Mouse (Mus musculus) layer of hippocampus, adult 18-20 months (tissue): Measurements from ENCODE around the gene Slc10a7. TPM values are rescaled to one million over a fixed set of nuclear protein-coding genes. Genes with fewer than 3 reads are reported as not detected.

Source experiments
- DNase-seq, 2 experiments: peaks; one replicate each; pipeline ENCODE4 v3.0.0; 2022; ENCODE audit warnings: low spot score in 2 of 2
- total RNA-seq, 2 experiments: library from RNA; stranded (reverse); gene quantifications; 2 replicates each; pipeline ENCODE4 v1.2.3; 2021

Gene Slc10a7
- total RNA-seq, 2 experiments from 2014 or later, result 6.0 to 7.0 TPM

DNA sequence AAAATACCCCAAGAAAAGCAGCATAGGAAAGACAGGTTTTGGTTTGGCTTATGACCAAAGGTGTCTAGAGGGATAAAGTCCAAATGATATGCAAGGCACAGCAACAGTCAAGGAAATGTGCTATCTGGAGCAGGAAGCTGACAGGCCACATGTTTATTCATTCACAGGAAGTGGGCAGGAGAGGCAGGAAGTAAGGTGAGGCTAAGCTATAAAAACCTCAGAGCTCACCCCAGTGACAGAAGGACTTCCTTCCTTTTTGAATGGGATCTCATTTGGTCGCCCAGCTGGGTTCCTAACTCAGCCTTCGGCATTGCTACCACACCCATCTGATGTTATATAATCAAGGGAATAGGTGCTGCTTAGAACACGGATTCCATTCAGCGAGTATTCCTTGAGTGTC, 113.2 kb downstream of the Slc10a7 start:
- DNase-seq, result no peak

DNA sequence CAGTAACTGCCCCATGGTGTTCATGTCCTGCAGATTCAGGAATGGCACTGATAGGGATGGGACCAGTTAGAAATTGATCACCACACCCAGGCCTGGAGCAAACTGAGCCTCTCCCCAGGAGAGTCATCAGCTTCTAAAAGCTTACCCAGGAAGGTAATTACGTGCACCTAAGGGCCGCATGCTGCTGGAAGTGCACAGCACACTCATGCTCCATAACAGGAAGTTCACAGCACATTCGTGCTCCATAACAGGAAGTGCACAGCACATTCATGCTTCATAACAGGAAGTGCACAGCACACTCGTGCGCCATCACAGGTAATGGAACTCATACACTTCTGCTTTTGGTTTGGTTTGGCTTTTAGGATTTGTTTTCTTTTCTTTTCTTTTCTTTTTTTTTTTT, 114.8 kb downstream of the Slc10a7 start:
- DNase-seq, result no peak

DNA sequence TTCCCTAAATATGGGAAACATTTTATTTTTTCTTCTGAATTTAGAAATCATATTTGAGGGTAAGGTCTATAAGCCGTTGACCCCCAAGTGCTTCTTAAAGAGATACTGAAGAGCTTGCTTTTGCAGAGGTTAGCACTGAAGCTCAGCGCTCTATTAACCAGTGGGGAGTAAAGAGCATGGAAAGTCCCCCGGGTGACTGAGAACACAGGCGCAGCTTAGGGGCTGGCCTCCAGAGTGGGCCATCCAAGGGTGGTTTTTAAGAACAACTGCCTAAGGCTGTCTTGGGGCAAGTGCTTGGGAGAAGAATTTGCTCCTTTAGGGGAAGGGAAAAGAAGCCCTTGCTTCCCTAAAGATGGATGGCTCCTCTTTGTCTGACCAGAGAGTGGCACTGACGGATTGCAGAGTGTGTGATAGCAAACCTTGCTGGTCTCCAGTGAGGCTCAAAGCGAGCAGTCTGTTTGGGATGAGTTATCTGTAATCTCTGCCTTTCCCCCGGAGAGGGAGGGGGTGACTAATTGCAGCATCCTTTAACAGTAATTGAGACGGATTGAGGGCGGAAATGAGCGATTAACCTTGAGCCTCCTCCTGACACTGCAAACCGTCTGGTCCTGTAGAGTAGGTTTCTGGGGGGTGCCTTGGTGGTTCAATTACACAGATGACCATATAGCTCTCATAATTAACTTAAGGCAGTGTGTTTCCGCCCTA, 115.7 kb downstream of the Slc10a7 start:
- no peak for DNase-seq

DNA sequence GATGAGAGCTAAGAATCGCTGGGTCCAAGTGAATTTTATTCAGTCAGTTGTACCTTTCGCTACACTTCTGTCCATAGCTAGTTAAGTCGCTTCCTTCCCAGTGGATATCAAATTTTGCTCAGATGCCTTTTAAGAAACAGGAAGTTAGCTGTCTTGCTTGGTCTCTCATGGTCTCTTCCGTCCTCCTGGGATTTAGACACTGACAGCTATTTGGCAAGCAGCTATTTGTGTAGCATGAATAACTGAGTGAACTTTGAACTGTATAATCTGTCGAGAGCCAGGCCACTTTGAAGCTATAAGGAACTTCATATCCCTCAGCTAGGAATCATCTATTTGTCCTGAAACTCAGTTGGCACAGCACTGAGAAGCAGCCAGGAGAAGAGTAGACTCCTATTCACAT, 117.5 kb downstream of the Slc10a7 start:
- no peak for DNase-seq

DNA sequence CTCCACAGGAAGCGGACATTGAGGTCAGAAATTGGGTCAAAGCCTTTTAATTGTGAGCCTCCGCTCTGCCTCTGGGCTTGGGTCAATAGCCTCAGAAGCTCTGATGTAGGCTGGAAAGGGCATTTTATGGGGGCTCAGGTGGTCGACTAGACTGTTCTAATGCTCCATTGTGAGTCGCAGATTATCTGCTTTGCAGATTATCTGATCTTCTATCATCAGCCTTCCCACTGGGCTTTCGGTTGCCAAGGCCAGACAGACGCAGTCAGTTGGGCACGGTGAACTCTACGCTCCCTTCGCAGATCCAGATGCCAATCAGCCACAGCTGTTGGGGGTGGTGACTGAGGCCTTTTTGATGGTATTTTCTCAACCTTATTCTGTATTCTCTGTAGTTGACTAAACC, 118.6 kb downstream of the Slc10a7 start:
- no peak for DNase-seq

DNA sequence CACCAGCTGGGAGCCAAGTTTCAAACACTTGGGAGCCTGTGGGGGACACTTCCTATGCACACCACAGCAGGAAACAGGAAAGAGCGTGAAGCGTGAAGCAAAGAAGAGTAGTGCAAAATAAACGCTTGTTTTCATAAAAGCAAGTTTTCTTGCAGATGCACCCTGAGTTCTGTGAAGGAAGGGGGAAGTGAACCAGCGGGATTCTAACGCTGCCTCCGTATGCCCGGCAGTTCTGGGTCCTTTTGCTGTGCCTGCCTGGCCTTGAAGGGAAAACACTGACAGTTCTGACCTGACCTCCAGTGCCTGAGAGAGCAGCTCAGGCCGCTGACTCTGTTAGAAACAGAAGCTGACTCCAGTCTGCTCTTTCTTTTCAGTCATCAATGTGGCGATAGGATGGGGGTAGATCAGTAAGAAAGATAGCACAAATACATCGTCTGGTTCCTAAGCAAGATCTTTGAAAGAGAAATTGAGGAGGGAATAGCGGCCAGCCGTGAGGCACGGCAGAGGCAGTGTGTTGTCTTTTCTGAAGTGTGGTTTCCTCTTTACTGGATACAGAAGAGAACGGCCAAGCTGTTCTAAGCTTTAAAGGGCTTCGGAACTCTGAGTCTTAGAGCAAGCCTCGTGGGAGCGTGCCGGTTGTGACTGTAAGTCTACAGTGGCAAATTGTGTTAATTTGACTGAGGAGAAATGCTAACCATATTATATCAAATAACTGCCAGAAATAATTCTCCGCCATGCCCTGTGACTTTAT, 121.4 kb downstream of the Slc10a7 start:
- no peak for DNase-seq

DNA sequence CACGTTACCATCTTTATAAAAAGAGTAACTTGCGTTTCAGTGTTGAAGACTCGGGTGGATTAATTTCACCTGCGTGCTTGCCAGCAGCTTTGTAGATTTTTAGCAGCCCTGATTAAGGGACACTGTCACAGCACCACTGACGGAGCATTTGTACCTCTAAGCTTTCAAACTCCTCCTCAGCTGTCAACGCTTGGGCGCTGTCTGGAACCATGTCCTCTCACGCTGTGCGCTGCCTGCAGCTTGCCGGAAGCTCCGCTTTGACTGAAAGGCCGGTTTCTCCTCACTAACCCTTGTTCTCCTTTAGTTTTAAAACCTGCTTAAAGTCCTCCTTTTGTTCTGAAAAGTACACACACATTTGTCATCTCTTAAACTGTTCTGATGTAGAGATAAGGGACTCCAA, 123.9 kb downstream of the Slc10a7 start:
- no peak for DNase-seq

DNA sequence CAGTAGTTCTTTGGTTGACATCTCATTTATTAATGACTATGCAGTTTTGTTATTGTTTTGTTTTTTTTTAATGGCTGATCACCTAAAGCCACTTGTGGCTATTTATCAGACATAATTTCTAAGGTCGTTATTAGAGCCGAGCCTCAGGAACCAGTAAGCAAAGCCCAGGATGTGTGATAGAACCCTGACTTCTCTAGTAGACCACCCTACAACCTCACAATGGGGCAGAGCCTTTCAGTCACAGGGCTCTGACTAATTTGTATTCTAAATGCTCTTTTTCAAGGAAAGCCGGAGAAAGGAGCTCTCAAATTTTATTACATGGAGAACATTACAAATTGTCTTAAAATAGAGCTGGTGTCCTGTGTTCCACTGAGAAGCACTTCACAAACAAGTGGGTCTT, 124.9 kb downstream of the Slc10a7 start:
- DNase-seq, result no peak

DNA sequence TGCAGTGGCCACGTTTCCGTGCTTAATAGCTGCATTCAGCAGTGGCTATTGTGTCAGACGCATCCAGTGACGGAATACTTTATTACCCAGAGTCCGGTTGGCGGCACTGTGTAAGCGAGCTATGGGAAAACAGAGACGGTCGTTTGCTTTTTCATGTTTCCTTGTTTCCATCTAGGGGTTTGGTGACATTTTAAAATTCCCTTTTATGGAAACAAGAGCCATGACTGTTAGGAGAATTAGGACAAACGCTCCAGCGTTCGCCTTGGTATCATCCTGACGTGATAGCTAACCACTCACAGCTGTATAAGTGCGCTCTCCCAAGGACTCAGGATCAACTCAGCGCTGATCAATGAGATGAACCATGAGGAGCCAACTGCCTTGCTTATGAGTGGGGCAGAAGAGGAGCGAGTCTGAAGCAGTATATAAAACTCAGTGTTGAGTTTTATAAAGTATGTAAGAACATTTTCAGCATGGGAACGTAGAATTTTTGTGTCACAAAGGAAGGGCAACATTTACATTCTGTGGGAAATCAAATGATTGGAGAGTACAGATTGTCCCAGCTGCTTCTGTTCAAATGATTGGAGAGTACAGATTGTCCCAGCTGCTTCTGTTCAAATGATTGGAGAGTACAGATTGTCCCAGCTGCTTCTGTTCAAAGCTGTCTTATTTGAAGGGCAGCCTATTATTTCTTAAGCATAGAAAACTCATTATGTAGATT, 125.5 kb downstream of the Slc10a7 start:
- DNase-seq, result no peak

DNA sequence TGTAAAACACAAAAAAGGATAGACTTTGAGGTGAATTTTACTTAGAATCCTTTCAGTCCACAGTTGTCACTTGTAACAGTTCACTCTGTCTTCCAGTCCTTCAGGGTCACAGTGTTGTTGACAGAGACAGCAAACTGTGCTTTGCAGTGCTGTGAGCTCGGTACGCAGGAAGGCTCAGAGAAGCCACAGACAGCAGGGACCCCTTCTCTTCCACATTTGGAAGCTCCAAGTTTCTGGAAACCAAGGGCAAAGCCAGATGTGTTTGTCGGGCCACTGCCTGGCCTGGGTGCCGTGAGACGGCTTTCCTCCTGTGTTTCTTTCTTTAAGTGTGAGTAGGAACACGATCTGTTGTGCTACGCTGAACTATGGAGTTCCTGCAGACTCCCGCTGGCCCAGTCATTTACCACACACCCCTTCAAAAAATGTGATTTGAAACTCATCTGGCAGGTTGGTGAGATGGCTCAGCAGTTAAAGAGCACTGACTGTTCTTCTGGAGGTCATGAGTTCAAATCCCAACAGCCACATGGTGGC, 126.2 kb downstream of the Slc10a7 start:
- DNase-seq, result no peak

DNA sequence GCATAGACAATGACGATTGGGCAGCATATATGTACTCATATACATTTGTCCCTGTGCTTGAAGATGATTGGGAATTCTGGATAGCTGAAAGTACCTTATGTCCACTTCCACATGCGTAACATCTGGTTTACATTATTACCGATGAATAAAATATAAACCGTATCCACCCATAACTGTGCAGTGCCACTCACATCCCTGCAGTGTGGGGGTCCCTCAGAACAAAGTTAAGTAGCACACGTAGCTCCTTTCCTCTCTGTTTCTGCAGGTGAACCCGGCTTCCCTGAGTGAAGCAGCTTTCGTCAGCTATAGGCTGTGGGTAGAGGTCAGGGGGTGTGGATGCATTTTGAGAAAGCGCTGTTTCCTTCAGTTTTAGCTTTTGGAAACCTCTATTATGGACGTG, 132.8 kb downstream of the Slc10a7 start:
- no peak for DNase-seq

DNA sequence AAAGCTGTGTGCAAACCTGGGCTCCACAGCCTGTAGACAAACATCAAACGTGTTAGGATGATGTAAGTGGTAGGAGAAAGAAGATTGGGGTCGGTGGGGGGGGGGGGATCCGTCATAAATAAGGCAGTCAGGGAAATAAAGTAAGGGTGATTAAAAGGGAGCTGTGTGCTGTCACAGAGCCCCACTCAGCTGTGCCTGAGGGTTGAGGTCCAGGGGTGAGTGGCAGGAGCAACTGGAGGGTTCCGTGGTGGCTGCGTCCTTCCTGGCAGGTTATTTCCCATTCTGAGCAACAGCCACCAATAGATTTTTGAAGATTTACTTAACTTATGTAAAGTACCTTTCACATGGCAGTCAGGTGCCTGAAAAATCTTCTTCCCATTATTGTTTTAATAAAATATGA, 133.2 kb downstream of the Slc10a7 start:
- DNase-seq, result no peak

DNA sequence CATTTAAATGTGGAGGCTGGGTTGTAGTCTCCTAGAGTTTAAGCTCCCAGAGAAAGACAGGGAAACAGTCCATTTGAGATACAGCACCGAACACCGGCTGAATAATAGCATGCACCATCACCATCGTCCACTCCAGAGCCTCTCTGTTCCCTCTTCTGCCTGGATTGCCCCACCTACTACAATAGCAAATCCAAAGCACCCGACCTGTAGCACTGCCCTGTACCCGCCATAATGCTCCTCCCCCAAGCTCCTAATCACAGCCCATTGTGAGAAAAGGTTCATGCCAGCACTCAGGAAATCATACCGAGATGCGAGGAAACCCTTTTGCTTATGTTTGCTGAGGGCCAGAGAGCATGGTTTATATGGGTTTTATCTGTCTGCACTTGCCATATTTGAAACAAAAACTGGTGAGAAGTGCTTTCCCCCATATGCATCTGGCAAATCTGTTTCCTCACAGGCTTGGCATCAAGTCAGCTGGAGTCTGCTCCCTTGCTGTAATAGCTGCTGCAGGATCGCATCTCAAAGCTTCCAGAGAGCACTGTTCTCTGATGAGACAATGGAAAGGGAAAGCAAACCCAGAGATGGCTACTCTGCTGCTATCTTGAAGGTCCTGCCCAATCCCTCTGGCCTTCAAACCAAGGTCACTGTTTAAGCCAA, 138.0 kb downstream of the Slc10a7 start:
- DNase-seq, result peak; percentile 43 to 72

DNA sequence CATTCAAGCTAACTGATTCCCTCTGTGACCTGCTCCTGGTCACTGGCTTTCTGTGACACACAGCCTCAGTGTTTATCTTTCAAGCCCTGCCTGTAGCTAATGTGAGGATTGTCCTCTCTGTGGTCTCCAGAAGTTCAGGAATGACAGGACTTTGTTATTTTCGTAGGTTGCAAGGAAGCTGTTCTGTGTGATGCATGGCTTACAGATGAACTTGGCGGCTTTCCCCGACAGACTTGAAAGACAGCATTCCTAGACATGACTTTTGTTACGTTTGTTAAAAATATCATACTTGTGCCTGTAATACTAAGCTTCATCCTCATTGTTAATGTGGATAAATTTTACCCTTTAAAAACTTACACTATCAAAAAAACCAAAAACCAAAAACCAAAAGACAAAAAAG, 138.7 kb downstream of the Slc10a7 start:
- DNase-seq, result no peak

DNA sequence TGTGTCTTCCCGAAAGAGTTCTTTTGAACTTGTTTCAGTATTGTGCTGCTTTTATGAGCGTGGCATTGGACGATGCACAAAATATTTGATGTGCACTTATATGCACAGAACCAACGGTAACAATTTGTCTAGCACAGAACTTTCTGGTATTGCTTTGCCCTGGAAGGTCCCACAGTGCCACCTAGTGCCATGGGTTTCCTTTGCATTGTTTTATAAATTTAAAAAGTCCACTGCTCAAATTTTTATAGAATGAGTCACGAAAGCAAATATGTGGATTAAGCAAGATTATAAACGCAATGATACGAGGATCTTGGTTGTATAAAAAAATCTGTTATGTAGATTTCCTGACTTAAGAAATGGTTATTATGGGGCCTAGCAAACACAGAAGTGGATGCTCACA, 139.8 kb downstream of the Slc10a7 start:
- DNase-seq, result peak; percentile 42 to 85

DNA sequence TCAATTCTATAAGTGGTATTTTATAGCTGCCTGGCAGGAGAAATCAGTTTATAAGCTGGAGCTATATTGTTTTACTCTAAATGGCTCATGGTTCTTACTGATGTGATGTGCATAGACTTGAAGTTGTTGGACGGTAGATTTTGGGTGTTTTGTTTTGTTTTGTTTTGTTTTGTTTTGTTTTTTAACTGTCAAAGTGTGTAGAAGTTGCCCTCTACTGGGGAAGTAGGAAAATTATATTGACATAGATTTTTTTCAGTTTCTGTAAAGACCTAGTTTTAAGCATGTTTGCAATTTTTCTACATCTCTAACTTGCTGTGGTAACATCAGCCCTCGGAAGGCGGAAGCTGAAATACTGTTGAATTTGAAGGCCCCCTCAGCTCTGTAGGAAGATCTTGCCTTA, 142.5 kb downstream of the Slc10a7 start:
- no peak for DNase-seq

DNA sequence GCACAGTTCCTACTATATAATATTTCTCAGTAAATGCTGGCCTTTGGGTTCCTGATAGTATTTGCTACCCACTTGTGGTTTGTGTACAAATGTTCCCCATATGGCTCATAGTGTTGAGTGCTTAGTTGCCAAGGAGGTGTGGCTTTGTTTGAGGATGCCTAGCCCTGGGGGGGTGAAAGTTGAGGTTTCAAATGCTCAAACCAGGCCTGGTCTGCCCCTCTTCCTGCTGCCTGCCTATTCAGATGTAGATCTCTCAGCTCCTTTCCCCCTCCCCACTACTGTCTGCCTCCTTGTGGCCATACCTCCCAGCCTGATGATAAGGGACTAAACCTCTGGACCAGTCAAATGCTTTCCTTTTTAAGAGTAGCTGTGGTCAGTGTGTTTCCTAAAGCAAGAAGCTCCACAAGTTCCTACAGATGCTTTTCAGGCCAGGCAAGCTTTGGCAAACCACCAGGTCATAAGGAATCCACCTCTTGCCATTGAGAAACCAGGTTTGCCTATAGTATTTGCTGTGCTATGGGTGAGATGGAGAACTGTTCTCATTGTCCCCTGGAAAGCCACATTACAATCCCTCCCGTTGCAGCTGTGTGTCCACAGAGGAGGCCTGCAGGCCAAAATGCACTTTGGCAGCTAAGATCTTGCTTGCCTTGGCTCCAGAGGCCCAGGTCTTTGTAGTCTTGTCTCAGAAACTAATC, 146.4 kb downstream of the Slc10a7 start:
- DNase-seq, result no peak

DNA sequence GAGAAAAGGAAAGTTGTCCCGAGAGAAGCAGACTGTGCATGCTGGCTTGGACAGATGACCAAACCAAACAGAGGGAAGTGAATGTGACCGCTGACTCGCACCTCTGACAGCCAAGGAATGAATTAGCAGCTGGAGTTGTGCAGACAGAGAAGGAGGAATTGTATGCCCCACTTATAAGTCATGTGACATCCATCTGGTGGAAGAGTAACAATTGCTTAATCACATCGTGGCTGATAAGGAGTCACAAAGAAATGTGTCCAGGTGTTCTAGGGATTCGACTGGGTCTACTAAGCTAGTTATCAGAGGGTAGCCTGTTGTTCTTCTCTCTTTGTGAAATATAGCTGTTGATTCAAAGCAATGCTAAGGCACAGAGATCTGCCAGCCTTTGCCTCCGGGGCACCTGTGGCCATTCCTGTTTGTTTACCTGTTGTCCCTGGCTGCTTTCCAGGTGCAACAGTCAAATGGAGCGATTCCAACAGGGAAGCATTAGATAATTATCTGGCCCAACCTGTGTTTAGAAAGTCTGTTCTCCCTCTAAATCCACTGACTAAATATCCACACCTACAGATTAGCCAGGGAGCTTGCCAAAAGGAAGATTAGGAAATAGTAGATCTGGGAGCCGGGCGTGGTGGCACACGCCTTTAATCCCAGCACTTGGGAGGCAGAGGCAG, 147.7 kb downstream of the Slc10a7 start:
- DNase-seq, result no peak

DNA sequence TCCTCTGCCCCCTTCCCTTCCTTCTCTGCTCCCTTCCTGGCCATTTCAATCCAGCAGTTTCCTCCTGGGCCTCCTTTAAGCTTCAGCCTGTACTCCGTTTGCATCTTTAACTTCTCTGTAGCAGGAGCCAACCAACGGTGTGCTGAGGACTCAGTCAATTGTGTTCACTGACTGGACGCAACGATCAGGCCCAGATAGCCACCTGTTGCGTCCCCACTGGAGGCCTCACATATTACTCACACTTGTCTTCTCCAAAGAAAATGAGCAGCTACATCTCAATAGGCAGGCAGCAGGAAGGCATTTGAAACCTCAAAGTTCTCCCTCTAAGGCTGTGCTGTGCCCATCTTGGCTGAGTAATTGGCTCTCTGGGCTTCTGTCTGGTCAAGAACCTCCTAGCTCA, 149.0 kb downstream of the Slc10a7 start:
- DNase-seq, result no peak

DNA sequence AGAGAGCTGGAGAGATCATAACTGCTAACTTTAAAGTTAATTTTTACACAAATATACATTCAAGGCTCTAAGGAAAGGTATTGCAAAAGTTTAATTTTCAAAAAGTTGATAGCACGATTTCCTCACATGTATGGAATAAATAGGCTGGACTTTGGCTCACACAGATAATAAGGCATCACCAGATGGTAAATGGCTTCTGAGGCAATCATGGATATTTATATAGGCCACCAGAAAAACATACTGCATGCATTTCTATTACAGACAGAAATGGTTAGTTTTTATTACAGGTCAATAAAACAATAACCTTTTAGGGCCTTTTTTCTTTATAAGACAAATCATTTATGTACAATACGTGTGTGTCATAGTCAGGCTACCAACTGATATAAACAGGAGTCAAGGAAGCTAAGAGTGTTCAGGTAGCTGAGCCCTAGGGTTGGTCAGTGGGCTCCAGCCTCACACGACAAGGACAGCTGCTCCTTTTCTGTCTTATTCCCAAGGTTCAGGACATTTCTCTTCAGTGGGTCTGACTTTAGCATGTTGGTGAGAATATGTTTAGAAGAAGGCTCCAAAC, 150.6 kb downstream of the Slc10a7 start:
- no peak for DNase-seq
